Mouse (Mus musculus): Measurements from ENCODE around the gene Nbl1. TPM values are rescaled to one million over a fixed set of nuclear protein-coding genes. Genes with fewer than 3 reads are reported as not detected.

Nbl1 gene
- polyA plus RNA-seq, 1 experiment from 2014 or later: 27.5 TPM

GRCm38 (mm10) chr4:139074060-139074459, 18.7 kb downstream of the Nbl1 start:
- Histone ChIP-seq H3K36me3 (ENCODE audit: control insufficient read depth, insufficient read depth, low read length) (no peaks in the 10 kb centered on the region), H3K9me3 (ENCODE audit: control insufficient read depth, low read length) (no peaks in the 10 kb centered on the region), H3K4me3 (replicated peaks; ENCODE audit: low read depth, low read length) (peak overlapping the region; percentile 47; the same call in 1 of the 2 replicates), H3K27ac (replicated peaks; ENCODE audit: low read depth, low read length) (no peak overlapping the region), H3K4me1 (ENCODE audit: control insufficient read depth, insufficient read depth, low read length) (no peaks in the 10 kb centered on the region), H3K9ac (replicated peaks; ENCODE audit: low read length) (no peak overlapping the region), H3K4me2 (ENCODE audit: low read length) (peak overlapping the region; percentile 68), H3K27me3 (ENCODE audit: control insufficient read depth, insufficient read depth, low read length) (peaks cover 47% of the 10 kb centered on the region)
- 15% methylated on average over 29 of the region's 29 CpGs for WGBS
- ATAC-seq (ENCODE audit: low FRiP score, low TSS enrichment) (no peak), DNase-seq (no peak)

DNA sequence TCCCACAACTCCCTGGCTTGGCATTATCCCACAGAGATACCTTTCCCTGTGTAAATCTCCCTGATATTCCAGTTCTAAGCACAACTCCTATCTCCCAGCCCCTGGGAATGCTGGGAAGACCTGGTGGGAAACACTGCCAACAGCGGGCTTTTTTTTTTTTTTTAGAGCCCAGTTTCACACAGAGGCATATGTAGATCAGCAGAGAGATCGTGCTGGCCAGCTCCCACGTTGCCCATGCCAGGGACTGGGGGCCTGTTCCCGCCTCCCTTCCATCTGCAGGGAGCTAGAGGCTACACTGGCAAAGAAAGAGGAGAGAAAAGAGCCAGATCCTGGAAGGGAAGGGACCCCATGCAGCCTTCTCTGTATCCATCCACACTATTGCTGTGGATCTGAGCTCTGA, 24.5 kb downstream of the Nbl1 start:
- Histone ChIP-seq H3K9ac (replicated peaks; ENCODE audit: low read length) (no peak overlapping the region), H3K4me1 (ENCODE audit: control insufficient read depth, insufficient read depth, low read length) (no peaks in the 10 kb centered on the region), H3K4me3 (replicated peaks; ENCODE audit: low read depth, low read length) (no peak overlapping the region), H3K27ac (replicated peaks; ENCODE audit: low read depth, low read length) (no peak overlapping the region), H3K9me3 (ENCODE audit: control insufficient read depth, low read length) (no peaks in the 10 kb centered on the region), H3K36me3 (ENCODE audit: control insufficient read depth, insufficient read depth, low read length) (no peaks in the 10 kb centered on the region), H3K27me3 (ENCODE audit: control insufficient read depth, insufficient read depth, low read length) (peaks cover 13% of the 10 kb centered on the region; the same call in 1 of the 2 replicates), H3K4me2 (ENCODE audit: low read length) (no peak overlapping the region)
- ATAC-seq (ENCODE audit: low FRiP score, low TSS enrichment): no peak
- WGBS: 42% methylated on average over 4 of the region's 4 CpGs
- DNase-seq: no peak

DNA sequence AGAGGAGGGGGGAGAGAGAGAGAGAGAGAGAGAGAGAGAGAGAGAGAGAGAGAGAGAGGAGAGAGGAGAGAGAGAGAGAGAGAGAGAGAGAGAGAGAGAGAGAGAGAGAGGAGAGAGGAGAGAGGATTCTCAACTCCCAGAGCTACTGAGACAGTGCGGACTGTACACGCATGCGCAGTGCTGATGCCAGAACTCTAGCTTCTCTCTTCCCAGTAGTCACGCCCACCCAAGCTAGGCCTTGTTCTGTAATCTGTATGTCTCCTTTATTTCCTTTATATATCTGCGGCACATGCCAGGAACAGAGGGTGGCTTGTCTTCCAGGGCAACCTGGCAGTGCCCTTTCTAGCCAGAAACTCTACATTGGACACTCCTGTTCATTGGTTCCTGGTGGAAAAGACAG, 28.0 kb downstream of the Nbl1 start:
- WGBS: 93% methylated on average over 5 of the region's 5 CpGs
- no peak overlapping the region for H3K4me3 ChIP-seq (replicated peaks; ENCODE audit: low read depth, low read length)
- H3K4me2 ChIP-seq (ENCODE audit: low read length): no peak overlapping the region
- H3K27ac ChIP-seq (replicated peaks; ENCODE audit: low read depth, low read length): no peak overlapping the region
- DNase-seq (no peak), ATAC-seq (ENCODE audit: low FRiP score, low TSS enrichment) (no peak)
- H3K4me1 ChIP-seq (ENCODE audit: control insufficient read depth, insufficient read depth, low read length): no peaks in the 10 kb centered on the region
- H3K9me3 ChIP-seq (ENCODE audit: control insufficient read depth, low read length): no peaks in the 10 kb centered on the region
- H3K36me3 ChIP-seq (ENCODE audit: control insufficient read depth, insufficient read depth, low read length): no peaks in the 10 kb centered on the region
- 0 out of 2 replicates have a peak, but pooled peaks cover 3% of the 10 kb centered on the region for H3K27me3 ChIP-seq (ENCODE audit: control insufficient read depth, insufficient read depth, low read length)
- no peak overlapping the region for H3K9ac ChIP-seq (replicated peaks; ENCODE audit: low read length)

DNA sequence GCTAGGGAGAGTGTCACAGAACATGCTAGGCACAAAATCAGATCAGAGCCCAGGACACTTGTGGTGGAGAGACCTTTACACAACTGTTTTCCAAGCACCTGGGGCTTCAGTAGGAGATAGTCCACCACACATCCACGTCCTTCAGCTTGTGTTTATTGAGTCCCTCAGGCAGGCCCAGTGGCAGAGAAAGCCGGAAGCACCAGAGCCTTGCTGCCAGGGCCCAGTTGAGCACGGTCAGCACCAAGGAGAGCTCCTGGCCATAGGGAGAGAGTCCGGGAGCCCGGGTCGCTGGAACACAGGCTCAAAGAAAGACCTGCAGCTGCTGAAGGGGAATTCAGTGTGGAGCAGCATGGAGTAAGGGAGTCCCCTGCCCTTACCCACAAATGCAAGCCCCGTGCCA, 33.2 kb downstream of the Nbl1 start:
- no peak overlapping the region for H3K27ac ChIP-seq (replicated peaks; ENCODE audit: low read depth, low read length)
- no peaks in the 10 kb centered on the region for H3K36me3 ChIP-seq (ENCODE audit: control insufficient read depth, insufficient read depth, low read length)
- ATAC-seq (ENCODE audit: low FRiP score, low TSS enrichment) (no peak), DNase-seq (peak; percentile 47)
- H3K4me1 ChIP-seq (ENCODE audit: control insufficient read depth, insufficient read depth, low read length): peaks cover 4% of the 10 kb centered on the region; the same call in 1 of the 2 replicates
- no peaks in the 10 kb centered on the region for H3K9me3 ChIP-seq (ENCODE audit: control insufficient read depth, low read length)
- H3K4me2 ChIP-seq (ENCODE audit: low read length): no peak overlapping the region
- no peak overlapping the region for H3K9ac ChIP-seq (replicated peaks; ENCODE audit: low read length)
- no peak overlapping the region for H3K4me3 ChIP-seq (replicated peaks; ENCODE audit: low read depth, low read length)
- 11% methylated on average over 7 of the region's 7 CpGs for WGBS
- H3K27me3 ChIP-seq (ENCODE audit: control insufficient read depth, insufficient read depth, low read length): 0 out of 2 replicates have a peak, but pooled peaks cover 3% of the 10 kb centered on the region

DNA sequence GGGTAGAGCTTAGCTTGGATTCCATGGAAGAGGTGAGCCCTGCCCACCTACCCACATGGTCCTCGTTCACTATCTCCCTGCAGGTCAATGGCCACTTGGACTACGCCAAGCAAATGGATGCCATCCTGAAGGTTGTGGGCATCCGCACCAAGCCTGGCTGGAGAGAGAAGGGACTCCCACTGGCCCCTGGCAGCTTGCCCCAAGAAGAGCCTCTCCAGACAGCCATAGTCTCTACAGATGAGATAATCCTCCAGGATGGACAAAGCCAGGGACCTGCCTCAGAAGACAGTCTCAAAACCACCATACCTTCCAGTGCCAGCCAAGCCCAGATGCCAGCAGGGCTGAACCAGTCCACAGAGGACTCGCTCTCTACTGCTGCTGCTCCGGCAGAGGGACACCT, 34.8 kb downstream of the Nbl1 start:
- Histone ChIP-seq H3K27ac (replicated peaks; ENCODE audit: low read depth, low read length) (no peak overlapping the region), H3K9me3 (ENCODE audit: control insufficient read depth, low read length) (no peaks in the 10 kb centered on the region), H3K4me3 (replicated peaks; ENCODE audit: low read depth, low read length) (no peak overlapping the region), H3K36me3 (ENCODE audit: control insufficient read depth, insufficient read depth, low read length) (no peaks in the 10 kb centered on the region), H3K27me3 (ENCODE audit: control insufficient read depth, insufficient read depth, low read length) (no peaks in the 10 kb centered on the region), H3K9ac (replicated peaks; ENCODE audit: low read length) (no peak overlapping the region), H3K4me2 (ENCODE audit: low read length) (no peak overlapping the region), H3K4me1 (ENCODE audit: control insufficient read depth, insufficient read depth, low read length) (peaks cover 4% of the 10 kb centered on the region; the same call in 1 of the 2 replicates)
- ATAC-seq (ENCODE audit: low FRiP score, low TSS enrichment): no peak
- 87% methylated on average over 5 of the region's 5 CpGs for WGBS
- DNase-seq: no peak

- Histone ChIP-seq H3K27ac (replicated peaks; ENCODE audit: low read depth, low read length) (no peak overlapping the region), H3K4me1 (ENCODE audit: control insufficient read depth, insufficient read depth, low read length) (peaks cover 4% of the 10 kb centered on the region; the same call in 1 of the 2 replicates), H3K9me3 (ENCODE audit: control insufficient read depth, low read length) (no peaks in the 10 kb centered on the region), H3K36me3 (ENCODE audit: control insufficient read depth, insufficient read depth, low read length) (no peaks in the 10 kb centered on the region), H3K4me3 (replicated peaks; ENCODE audit: low read depth, low read length) (no peak overlapping the region), H3K4me2 (ENCODE audit: low read length) (no peak overlapping the region), H3K27me3 (ENCODE audit: control insufficient read depth, insufficient read depth, low read length) (no peaks in the 10 kb centered on the region), H3K9ac (replicated peaks; ENCODE audit: low read length) (no peak overlapping the region)
- 80% methylated on average over 5 of the region's 5 CpGs for WGBS
- ATAC-seq (ENCODE audit: low FRiP score, low TSS enrichment): no peak
- no peak for DNase-seq
These were observed 35.5 kb downstream of the Nbl1 start for GRCm38 (mm10) chr4:139057291-139057690.

- Histone ChIP-seq H3K4me2 (ENCODE audit: low read length) (no peak overlapping the region), H3K9me3 (ENCODE audit: control insufficient read depth, low read length) (no peaks in the 10 kb centered on the region), H3K9ac (replicated peaks; ENCODE audit: low read length) (no peak overlapping the region), H3K4me1 (ENCODE audit: control insufficient read depth, insufficient read depth, low read length) (peaks cover 4% of the 10 kb centered on the region; the same call in 1 of the 2 replicates), H3K27ac (replicated peaks; ENCODE audit: low read depth, low read length) (no peak overlapping the region), H3K27me3 (ENCODE audit: control insufficient read depth, insufficient read depth, low read length) (no peaks in the 10 kb centered on the region), H3K36me3 (ENCODE audit: control insufficient read depth, insufficient read depth, low read length) (no peaks in the 10 kb centered on the region), H3K4me3 (replicated peaks; ENCODE audit: low read depth, low read length) (no peak overlapping the region)
- DNase-seq (no peak), ATAC-seq (ENCODE audit: low FRiP score, low TSS enrichment) (no peak)
- 62% methylated on average over 3 of the region's 3 CpGs for WGBS
These were observed 37.0 kb downstream of the Nbl1 start for GRCm38 (mm10) chr4:139055744-139056143.

DNA sequence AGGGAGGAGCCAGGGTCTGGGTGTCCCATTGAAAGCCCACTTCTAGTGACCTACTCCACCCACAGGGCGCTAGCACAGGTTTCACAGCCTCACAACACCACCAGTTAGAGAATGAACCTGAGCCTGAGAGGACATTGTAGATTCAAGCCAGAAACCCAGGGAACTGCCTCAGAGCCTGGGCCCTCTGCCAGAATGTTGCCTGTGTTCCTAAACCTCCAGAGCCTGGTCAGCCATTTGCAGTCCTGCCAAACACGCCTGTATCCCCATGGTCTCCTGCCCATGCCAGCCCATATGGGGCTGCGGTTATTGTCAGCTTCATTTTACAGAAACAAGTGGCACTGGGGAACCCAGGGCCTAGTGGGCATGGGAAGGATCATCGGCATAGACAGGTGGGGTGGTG, 37.5 kb downstream of the Nbl1 start:
- peaks cover 4% of the 10 kb centered on the region; the same call in 1 of the 2 replicates for H3K4me1 ChIP-seq (ENCODE audit: control insufficient read depth, insufficient read depth, low read length)
- no peak overlapping the region for H3K27ac ChIP-seq (replicated peaks; ENCODE audit: low read depth, low read length)
- WGBS: 73% methylated on average over 4 of the region's 4 CpGs
- no peak overlapping the region for H3K4me2 ChIP-seq (ENCODE audit: low read length)
- ATAC-seq (ENCODE audit: low FRiP score, low TSS enrichment) (no peak), DNase-seq (peak; percentile 69)
- no peaks in the 10 kb centered on the region for H3K27me3 ChIP-seq (ENCODE audit: control insufficient read depth, insufficient read depth, low read length)
- no peak overlapping the region for H3K9ac ChIP-seq (replicated peaks; ENCODE audit: low read length)
- no peak overlapping the region for H3K4me3 ChIP-seq (replicated peaks; ENCODE audit: low read depth, low read length)
- H3K9me3 ChIP-seq (ENCODE audit: control insufficient read depth, low read length): no peaks in the 10 kb centered on the region
- H3K36me3 ChIP-seq (ENCODE audit: control insufficient read depth, insufficient read depth, low read length): no peaks in the 10 kb centered on the region

DNA sequence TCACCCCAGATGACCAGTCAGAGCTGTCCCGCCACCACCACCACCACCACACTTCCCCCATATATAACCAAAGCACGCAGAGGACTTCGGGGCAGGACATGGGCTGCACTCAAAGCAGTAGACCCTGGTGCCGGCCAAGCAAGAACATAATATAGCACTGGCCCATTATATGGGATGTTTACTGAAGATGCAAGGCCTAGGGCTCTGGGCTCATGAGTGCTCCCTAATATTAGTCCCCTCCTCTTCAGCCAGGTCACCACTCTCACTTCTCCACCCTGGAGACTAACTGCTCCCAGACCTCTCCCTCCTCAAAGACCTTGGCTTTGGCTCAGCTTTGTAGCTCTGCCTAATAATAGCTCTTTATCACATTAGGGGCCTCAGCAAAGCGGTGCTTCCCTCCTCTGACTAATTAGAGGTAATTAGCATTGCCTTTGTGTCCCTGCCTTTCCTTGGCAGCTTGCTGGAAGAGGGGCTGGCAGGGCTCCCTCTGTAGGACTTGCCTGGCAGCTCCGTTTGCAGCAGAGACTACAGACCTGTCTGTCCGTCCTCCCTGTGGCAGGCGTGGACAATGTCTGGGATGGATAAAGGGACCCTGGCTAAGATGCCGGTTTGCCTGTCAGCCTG, 38.4 kb downstream of the Nbl1 start:
- Histone ChIP-seq H3K27me3 (ENCODE audit: control insufficient read depth, insufficient read depth, low read length) (no peaks in the 10 kb centered on the region), H3K4me2 (ENCODE audit: low read length) (no peak overlapping the region), H3K27ac (replicated peaks; ENCODE audit: low read depth, low read length) (peak overlapping the region; percentile 10; the same call in 1 of the 2 replicates), H3K9ac (replicated peaks; ENCODE audit: low read length) (no peak overlapping the region), H3K36me3 (ENCODE audit: control insufficient read depth, insufficient read depth, low read length) (no peaks in the 10 kb centered on the region), H3K9me3 (ENCODE audit: control insufficient read depth, low read length) (no peaks in the 10 kb centered on the region), H3K4me3 (replicated peaks; ENCODE audit: low read depth, low read length) (no peak overlapping the region), H3K4me1 (ENCODE audit: control insufficient read depth, insufficient read depth, low read length) (peaks cover 4% of the 10 kb centered on the region; the same call in 1 of the 2 replicates)
- WGBS: 43% methylated on average over 9 of the region's 9 CpGs
- DNase-seq (peak; percentile 79), ATAC-seq (ENCODE audit: low FRiP score, low TSS enrichment) (no peak; the same call in 1 of the 2 replicates)

Measured in midbrain, embryonic 14.5 days (tissue).